Mouse (Mus musculus) right cerebral cortex, adult 18-20 months (tissue): ENCODE data around the gene Scgn.
A peak's percentile ranks its signal among the peaks of the same experiment; 100 is the strongest.

ENCODE experiments used
- DNase-seq: peaks from one replicate; pipeline ENCODE4 v3.0.0; 2022; ENCODE audit warnings: mixed read lengths

Gene Scgn

DNA sequence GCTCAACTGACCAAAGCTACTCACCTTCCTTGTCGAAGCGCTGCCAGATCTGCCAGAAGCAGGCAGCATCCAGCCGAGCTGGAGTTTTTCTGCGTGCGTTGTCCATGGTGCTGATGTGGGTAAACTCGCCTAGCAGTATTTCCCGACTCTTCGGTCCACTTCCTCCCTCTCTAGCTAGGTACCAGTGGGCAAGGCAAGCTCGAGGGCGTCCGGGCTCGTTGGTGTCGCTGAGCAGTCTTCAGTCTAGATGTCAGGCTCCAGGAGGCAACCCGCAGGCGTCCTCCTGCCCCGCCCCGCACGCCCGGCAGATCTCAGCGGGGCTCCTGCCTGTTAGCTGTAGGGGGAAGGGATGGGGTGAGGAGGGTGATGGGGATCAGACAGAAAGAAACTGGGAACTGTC lies at the start of gene Scgn:
Gene Scgn, minus strand, starts transcription at position 287 of the 400 bp plus-strand sequence.
- no peak for DNase-seq

DNA sequence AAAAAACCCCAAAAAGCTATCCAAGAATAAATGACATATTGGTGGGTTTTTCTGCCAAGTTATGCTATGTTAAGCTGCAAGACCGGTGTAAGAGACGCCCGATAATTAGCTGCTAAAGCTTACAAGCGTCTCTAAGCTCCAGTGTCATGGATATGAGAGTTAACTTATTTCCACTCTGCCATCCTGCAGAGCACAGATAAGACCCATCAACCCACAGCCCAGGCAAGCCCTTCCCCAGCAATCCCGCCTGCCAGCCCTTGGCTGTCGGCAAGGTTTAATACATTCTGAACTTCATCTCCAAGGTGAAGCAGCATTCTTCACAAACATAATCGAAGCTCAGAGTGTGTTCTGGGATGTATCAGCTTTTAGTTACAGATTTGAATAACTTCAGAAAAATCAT lies 49.2 kb upstream of the Scgn start:
- no peak for DNase-seq

DNA sequence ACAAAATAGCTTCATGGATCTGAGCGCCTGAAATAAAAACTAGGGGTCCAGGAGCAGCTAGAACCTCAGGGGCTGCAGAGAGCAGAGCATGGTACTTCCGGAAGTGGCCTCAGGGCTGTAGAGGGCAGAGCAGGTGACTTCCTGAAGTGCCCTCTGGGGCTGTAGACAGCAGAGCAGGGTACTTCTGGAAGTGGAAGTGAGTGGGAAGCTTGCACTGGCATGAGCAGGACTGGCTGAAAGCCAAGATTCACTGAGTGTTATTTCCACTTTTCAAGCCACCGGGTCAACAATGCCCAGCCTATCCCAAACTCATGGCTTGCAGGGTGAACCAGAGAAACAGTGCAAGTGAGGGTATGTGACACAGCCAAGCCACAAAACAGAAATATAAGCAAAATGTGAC lies 46.5 kb upstream of the Scgn start:
- no peak for DNase-seq

DNA sequence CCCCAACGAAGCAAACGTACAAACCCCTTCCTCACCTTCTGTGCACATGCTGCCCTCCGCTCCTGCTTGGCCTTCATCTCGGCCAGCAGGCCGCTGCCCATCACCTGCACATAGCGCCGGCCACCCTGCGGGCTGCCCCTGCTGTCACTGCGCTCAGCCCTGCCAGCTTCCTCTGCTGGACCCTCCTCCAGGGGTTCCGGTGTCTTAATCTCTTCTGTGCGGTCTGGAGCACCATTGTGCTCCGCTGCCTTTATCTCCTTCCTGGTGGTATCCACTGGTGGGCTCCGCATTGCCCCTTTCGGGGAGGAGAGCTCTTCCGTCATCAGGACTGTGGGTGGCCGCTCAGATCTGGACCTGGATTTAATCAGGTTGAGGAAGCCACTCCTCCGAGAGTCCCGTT lies 45.1 kb upstream of the Scgn start:
- DNase-seq, result no peak

DNA sequence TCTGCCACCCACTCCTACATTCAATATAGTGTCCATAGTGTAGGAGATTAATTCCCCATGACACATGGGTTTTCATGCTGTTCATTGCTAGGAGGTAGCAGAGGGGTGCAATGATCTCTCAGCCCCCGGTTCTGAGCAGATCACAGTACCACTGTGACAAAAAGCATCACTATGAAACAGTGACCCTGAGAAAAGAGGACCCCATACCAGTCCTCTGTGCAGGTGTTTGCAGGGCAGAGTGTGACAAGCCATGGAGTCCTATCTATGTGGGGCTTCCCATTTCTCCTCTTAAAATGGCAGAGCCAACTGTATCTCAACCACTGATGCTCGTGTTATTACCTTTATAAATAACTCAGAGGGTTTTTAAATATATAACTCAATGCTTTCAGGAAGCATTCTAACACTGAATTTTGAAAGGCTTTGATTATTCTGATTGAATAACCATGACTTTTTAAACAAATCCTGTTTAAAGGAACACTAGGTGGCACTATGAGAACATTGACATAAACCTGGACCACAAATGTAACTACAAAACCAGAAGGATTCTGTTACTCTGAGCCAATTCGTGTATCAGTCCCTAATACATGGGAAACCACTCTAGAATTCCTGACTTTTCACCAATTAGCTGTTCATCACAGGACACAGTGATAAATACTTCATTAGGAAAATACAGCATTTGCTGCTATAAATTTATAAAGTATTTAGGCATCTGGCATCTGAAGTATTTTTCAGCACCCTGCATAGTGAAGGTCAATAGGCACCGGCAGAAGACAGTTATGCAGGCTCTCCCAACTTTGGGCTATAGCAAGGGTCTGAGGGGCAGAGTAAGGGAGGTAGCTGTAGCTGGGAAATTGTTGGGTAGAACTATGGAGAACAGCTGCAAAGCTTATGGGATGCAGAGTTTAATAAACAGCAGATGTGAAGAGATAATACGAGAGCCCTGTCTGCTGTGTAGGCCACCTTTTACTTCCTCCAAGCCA lies 36.5 kb upstream of the Scgn start:
- no peak for DNase-seq

DNA sequence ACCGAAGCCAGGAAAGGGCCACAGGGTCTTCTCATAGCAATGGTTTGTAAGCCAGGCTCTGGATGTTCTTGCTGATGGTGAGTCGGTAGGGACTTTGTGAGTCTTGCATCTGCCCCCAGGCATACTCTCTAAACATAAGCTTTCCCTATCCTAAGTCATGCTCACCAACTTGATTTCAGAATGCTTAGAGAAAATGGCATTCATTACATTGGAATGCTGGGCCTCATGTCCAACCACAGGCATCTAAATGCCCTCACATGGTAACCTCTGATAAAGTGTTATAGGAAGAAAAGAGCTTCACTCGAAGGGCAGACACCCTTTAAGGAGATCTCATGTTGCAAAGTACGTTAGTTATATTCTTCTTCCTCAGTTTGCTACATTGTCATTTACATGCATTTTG lies 27.5 kb upstream of the Scgn start:
- no peak for DNase-seq

DNA sequence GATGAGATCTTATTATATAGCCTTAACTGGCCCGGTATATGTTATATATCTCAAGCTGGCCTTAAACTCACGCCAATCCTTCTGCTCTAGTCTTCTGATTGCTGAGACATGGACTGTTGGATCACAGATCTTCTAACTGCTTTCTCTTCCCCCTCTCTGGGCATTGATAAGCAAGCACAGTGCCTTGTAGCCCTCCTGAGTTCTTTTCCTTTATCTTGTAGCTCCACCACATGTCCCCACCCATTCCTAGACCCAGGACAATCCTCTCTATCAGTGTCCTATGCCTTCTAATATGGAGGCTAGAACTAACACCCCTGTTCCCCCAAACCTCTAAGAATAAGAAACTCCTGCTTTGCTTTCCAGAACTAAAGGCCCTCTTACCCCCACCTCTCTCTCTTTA lies 14.5 kb upstream of the Scgn start:
- no peak for DNase-seq

DNA sequence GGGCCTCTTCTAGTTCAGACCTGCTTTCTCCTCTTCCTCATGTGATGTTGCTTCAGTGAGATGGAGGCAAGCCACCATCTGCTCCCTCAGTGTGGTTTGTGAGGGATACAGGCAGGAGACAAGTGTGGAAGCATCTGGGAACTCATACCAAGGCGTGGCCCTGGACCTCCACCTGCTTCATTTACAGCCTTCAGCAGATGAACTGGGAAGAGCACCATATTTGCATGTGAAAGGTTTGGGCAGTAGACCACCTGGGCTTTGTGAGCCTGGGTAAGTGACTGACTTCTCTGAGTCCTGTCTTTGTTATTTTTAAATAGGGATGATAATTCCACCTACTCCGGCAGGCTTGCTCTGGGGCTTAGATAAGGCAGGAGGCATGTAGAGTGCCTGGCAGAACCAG lies 10.8 kb upstream of the Scgn start:
- DNase-seq, result no peak

DNA sequence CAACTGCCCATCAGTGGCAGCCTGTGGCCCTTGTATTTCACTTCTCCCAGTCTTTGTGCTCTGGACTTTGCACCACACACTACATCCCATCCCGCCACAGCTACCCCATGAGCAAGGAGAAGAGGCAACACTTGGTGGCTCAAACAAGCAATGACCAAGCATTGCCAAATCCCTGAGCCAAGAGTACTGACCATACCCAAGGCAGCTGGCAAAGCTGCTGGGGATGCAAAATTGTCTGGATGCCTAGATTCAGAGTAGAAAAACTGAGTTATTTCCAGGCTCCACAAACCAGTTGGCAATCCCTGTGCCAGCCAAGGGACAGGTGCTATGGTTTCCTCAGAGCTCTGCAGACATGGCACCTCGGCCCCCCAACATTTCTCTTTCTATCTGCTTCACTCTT lies 10.1 kb upstream of the Scgn start:
- no peak for DNase-seq

DNA sequence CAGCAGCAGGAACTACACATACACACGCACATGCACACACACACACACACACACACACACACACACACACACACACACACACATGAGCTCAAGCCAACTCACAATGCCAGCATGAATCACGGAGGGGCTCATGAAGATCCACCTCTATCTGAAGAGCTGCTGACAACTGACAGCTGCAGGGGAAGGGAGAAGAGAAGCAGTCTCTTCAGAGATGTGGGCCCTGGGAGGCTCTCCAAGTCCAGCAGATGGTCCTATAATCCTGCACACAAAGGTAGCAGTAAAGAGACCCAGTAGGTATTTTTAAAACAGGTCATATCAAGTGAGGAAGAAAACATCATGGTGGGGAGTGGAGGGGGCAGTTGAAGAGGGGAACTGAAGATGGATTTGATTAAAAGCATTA lies 7.8 kb upstream of the Scgn start:
- DNase-seq, result no peak

DNA sequence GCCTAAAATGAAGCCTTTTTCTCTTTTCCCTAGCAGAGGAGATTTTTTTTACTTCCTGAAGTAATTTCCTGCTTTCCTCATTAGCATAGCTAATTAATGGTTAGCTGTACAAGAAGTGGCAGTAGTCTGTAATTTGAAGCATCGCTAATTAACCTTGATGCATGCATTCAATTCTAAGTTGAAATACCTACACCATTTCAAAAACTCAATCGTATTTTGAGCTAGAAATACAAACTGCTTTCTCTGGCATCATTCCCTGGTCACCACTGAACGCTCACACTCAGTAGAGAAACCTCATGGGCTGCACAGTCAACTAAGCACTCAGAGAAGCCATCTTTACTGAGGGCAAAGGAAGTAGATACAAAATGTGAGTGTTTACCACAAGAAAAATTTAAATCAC lies 3.7 kb upstream of the Scgn start:
- DNase-seq, result no peak

DNA sequence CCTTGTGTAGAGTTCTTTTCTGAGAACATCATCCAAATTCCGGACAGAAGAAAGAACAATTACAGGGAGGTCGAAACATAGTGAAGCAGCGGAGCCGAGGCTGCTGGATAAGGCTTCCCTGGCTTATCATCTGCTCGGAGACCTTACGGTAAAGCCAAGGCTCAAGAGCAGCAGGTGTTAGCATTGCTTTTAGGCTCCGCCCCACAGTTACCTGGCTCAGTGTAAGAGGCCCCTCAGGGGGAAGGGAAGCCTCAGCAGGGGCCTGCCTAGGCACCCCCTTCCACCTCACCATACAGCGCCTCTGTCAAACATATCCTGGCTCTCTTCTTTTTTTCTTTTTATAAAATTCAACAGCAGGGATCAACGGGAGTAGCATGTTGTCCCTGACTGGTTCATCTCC lies 3.0 kb upstream of the Scgn start:
- no peak for DNase-seq

DNA sequence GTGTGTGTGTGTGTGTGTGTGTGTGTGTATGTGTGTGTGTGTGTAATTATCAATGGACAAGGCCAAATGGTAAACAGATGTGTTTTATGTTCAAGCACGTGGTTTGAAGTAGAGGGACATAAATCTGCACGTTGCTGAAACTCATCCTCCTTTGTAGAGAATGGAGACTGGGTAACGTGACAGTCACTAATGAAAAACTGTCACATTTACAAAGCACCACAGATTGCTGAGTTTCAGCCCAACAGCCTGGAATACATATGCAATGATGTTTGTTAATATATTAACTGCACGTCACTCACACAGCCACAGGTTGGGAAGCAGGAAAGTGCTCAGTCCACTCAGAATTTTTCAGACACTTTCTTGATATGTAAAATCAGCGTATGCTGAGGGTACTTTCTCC lies 563 bp downstream of the Scgn start:
- DNase-seq, result no peak

DNA sequence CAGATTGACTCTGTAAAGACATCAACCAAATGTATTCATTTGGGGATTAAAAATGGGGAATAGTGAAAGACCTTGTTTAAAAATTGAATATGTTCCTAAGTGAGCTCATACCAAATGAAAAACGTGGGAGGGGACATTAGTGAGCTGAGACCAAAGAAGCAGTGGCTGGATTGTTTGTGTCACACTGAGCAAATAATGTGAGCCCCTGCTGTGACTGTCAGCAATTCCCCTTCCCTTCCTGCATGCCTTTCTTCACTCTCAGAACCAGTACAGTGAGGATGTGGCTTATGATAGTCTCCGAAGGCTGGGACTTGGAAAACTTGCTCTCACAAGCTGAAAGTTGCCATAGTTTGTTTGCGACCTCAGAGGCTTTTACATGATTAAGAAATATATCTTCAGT lies 5.9 kb downstream of the Scgn start:
- DNase-seq, result no peak

DNA sequence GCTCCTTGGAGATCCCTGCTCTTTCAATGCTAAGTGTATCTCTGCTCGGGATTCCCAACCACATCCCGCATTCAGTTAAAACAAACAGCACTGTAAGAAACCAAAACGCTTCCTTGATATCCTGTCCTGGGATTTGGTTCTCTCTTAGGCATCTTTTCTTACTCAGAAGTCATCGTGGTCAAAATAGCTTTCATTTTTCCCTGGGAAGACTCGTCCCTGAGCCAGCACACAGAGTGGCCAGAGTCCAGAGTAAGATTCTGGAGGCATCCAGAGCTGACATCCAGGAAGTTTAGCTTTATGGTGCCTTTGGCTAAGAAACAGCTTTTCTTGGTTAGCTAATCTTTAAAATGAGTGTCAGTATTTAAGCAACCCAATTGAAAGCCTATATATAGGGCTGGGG lies 18.7 kb downstream of the Scgn start:
- no peak for DNase-seq

DNA sequence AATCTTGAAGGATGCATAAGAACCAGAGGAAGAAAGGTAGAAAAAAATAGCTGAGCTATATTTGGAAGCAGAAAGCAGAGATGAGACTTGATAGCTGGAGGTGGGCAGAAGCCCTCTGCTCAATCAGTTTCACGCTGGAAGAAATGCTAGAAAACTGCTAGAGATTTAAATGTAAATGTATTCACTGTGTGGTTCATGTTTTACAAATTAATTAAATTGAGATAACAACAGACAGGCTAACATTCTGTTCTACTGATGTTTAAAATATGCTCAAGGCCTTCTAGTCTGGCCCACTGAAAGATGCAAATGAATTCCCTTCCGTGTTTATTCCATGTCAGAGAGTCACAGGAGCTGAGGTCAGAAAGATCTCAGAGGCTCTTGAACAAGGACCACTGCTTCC lies 19.1 kb downstream of the Scgn start:
- no peak for DNase-seq

DNA sequence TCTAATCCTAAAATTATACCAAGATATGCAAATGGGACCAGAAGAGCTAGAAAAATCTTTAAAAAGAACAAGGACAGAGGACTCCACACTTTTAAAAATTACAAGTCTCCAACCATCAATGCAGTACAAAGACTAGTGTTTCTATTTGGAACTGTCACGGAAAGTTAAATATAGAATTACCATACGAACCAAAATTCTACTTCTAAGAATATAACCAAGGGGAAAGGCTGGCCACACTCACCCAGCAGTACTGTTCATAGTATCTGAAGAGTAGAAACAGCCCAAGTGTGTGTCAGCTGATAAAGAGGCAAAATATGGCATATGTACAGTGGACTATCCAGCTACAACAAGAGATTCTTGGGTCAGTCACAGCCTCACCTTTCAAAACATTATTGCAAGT lies 26.1 kb downstream of the Scgn start:
- no peak for DNase-seq

DNA sequence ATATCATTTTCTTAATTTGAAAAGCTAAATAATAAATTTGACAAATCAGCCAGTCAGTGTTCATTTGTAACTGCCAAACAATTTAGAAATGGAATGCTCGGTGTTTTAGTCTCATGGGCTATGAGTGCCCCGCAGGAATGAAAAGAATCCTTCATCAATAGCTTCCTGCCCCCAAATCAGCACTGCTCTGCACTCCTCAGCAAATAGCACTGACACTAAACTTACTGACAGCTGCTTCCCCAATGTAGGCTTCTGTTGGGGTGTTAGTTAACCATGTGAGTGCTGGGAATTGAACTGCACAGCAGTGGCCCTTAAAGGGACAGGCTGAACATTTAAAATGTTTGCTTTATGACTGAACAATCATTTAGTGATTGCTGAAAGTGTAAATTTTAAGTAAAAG lies 31.2 kb downstream of the Scgn start:
- DNase-seq, result no peak

DNA sequence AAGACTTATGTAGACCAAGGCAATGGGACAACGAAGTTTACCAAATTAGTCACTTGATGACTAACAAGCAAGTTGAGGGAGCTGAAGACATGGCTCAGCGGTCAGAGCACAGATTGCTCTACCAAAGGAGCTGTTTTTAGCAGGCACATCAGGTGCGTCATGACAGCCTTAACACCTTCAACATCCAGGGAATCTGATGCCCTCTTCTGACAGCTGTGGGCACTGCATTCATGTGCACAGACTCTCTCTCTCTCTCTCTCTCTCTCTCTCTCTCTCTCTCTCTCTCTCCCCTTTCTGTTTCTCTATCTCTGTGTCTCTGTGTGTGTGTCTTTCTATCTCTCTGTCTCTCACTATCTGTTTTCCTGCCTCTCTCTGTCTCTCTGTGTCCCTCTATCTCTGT lies 40.1 kb downstream of the Scgn start:
- no peak for DNase-seq

DNA sequence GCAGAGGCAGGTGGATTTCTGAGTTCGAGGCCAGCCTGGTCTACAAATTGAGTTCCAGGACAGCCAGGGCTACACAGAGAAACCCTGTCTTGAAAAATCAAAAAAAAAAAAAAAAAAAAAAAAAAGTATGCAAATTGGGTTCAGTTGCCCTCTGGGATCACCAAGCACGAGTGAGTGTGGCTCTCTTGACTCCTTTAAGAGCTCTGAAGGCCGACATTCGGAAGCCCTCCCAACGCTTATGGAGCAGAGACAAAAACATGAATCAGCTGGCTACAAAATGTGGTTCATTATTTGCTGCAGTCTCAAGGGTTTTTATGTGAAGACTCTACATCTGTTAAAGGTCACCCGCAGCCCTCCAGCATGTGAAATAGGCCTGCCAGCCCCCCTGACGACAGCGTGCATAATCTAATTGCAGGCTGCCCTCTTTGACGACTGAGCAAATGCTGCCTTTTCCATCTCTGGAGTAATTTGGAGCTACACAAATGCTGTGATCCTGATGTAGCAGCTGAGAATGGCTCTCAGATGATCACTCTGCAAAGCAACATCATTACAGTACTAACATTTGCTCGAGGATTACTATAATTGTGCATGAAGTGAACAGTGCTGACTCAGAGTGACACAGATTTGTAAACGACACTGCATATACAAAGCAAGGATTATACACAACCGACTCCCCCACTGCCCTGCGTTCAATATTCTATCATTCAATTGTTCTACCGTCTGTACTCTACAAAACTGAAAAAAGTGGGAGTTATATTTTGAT lies 41.3 kb downstream of the Scgn start:
- DNase-seq, result no peak

DNA sequence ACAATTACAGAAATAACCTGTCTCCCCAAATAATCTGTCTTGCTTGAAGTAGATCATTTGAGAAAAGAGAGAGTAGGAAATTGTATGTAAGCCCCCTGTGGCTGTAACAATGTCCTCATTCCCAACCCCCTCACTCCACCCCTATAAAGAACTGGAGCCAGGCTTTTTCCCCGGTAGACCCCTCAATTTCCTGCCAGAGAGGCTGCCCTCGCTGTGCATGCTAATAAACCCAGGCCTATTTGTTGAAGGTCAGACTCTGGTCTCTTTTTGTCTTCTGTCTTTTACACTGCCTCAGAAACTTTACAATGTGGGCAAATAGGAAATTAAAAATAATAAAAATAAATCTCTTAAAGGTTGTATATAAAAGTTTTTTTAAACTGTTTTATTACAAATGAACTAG lies 44.8 kb downstream of the Scgn start:
- no peak for DNase-seq

DNA sequence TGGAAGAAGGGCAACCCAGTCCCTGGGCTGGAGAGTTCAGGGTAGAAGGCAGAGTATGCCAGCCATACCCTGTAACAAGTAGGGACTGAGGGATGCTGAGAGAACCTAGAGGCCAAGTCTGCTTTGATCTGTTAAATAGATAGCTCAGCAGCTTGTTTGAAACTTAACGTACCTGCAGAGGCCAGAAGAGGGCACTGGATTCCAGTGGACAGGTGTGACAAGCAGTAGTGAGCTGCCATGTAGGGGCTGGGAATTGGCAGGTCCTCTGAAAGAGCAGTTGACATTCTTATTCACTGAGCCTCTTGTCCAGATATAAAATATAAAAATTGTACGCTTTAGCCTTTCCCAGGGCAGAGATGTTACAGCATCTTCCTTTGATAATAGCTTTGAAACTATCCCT lies 48.2 kb downstream of the Scgn start:
- DNase-seq, result no peak

DNA sequence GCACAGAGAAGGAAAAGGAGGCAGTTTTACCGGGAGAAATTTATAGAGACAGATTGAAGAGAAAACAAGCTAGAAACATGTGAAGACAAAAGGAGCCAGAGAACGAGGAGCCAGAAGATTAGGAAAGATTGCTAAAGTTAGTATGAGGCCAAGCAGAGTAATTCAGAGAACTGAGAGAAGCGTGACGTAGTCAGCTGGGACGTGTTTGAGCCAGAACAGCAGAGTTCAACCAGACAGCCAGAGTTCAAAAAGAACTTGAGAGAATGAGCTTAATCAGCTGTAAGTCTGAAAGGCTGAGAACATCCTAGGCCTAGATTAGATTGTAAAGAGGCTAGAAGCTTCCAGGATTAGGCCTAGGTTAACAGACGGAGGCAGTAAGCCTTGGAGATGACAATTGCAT lies 50.7 kb downstream of the Scgn start:
- no peak for DNase-seq

DNA sequence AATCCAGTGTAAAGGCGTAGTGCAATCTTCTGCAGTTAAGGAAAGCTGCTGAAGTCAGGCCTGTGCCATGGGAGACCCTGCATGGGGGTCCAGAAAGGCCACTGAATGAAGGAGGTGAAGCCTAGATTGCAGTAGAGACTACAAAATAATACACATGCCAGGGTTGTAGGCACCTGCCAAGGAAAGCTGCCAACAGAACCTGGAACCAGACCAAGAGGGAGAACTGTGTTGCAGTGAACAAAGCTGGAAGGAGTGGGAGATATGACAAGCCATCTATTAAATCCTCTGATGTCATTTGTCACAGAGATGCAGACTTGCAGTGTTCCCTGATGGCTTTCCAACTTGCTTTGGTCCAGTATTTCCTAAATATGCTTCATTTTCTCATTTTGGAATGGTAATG lies 52.3 kb downstream of the Scgn start:
- DNase-seq, result peak; percentile 17

DNA sequence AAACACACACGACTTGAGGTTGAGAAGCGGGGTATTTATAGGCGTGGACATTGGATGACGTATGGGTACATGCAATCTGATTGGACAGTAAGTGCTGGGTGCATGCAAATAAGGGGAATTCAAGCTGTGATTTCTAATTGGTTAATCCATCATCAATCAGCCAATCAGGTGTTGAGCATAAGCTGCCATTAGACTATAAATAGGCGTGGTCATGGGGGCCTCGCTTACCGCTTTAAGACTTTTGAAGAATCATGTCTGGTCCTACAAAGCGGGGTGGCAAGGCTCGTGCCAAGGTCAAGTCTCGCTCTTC lies 56.8 kb downstream of the Scgn start, which contains the start of gene Hist1h2aa:
Gene Hist1h2aa, plus strand, starts transcription at position 252 of the 310 bp plus-strand sequence.
- no peak for DNase-seq
